Mouse (Mus musculus) C2C12 (cell line): Measurements from ENCODE around the gene Adamts17.

Experiments used
- CEBPB ChIP-seq: IDR thresholded peaks from one replicate; pipeline ENCODE4 v1.6.1; 2011; ENCODE audit warnings: low read depth, mild to moderate bottlenecking, control low read depth, moderate library complexity
- CTCF ChIP-seq: IDR thresholded peaks from one replicate; pipeline ENCODE4 v1.5.1; 2011; ENCODE audit not compliant: control insufficient read depth, insufficient read depth, insufficient read length

DNA sequence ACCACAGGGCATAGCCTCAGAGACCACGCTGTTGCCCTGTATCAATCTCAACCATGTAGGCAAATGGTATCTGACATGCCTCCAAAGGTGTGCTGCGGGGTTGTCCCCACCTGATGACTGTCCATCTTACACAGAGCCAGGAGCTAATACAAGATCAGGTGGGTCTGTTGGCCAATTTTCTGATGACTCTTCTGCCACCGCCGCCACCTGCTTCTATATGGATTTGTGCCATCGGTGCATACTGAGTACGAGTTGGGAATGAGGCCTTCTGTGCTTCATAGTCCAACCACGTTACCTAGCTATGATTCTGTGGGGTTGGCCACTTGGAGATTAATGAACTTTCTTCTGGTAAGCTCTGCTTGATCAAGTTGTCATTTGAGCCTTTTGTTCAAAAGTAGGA, 29.1 kb upstream of the Adamts17 start:
- no peak for TF ChIP-seq CEBPB
- TF ChIP-seq CTCF, result no peak
